Mouse (Mus musculus) lung, adult 2 months (tissue): ENCODE measurements at regions not wholly inside any gene's neighbourhood (a gene's known extent, or its start where the extent isn't known, plus 50 kb on each side); places are given as distances from the start of the nearest gene placed in this dataset.

Source experiments
- CTCF ChIP-seq: fragments of 200-500 bp; IDR thresholded peaks from 2 replicates; pipeline ENCODE4 v1.5.1; 2011; ENCODE audit warnings: mild to moderate bottlenecking, low read length, control low read depth; ENCODE audit not compliant: insufficient read depth
- POLR2A ChIP-seq: fragments of 200-500 bp; IDR thresholded peaks from 2 replicates; pipeline ENCODE4 v1.6.1; 2011; ENCODE audit warnings: low read depth, mild to moderate bottlenecking, control low read depth, low read length, borderline replicate concordance; ENCODE audit errors: extremely low read depth

GRCm38 (mm10) chr12:39527216-39527600 is 510.6 kb downstream of the Arl4a start:
- TF ChIP-seq CTCF (no peak), POLR2A (no peak)
